Mouse (Mus musculus) ES-E14 (cell line): ENCODE results near the gene Pnpla2. TPM values are rescaled to one million over a fixed set of nuclear protein-coding genes. Genes with fewer than 3 reads are reported as not detected.

Experiments used
- DNase-seq: peaks from one replicate; pipeline ENCODE4 v3.0.0-alpha.2; 2013; ENCODE audit warnings: low read depth, low spot score
- H3K27ac ChIP-seq: 2 replicates; pipeline ENCODE4 v1.5.1; 2012; ENCODE audit warnings: low read depth, mild to moderate bottlenecking, low read length, moderate library complexity, mixed read lengths; ENCODE audit not compliant: poor library complexity, insufficient read depth, severe bottlenecking
- H3K36me3 ChIP-seq: 2 replicates; pipeline ENCODE4 v1.6.1; 2012; ENCODE audit warnings: mild to moderate bottlenecking, low read length, moderate library complexity, mixed read lengths; ENCODE audit not compliant: control insufficient read depth, poor library complexity, insufficient read depth, severe bottlenecking
- H3K4me1 ChIP-seq, 2 experiments: fragments of 150-350 bp in 1 of 2; sonication (generic) in 1 of 2; 2 replicates each; pipeline ENCODE4 v1.6.1; 2012; ENCODE audit warnings: low read length in 2 of 2, mild to moderate bottlenecking in 1 of 2, mixed read lengths in 1 of 2; ENCODE audit not compliant: control insufficient read depth in 2 of 2, insufficient read depth in 2 of 2, poor library complexity in 1 of 2
- H3K4me3 ChIP-seq, 2 experiments: fragments of 150-350 bp in 1 of 2; sonication (generic) in 1 of 2; 2 replicates each; pipeline ENCODE4 v1.5.1; 2012; ENCODE audit warnings: low read length in 2 of 2, low read depth in 1 of 2, mild to moderate bottlenecking in 1 of 2, mixed read lengths in 1 of 2; ENCODE audit not compliant: insufficient read depth in 1 of 2, poor library complexity in 1 of 2, severe bottlenecking in 1 of 2
- H3K9ac ChIP-seq: 2 replicates; pipeline ENCODE4 v1.6.1; 2012; ENCODE audit warnings: low read depth, mild to moderate bottlenecking, low read length, mixed read lengths; ENCODE audit not compliant: poor library complexity, insufficient read depth, severe bottlenecking
- H3K9me3 ChIP-seq: fragments of 150-350 bp; sonication (generic); 2 replicates; pipeline ENCODE4 v1.6.1; 2012; ENCODE audit warnings: low read depth, mild to moderate bottlenecking, low read length; ENCODE audit not compliant: control insufficient read depth, insufficient read depth
- CHD2 ChIP-seq: IDR thresholded peaks from 2 replicates; pipeline ENCODE4 v1.6.1; 2014; ENCODE audit warnings: mild to moderate bottlenecking, low read depth, low read length, inconsistent platforms
- HCFC1 ChIP-seq: IDR thresholded peaks from 2 replicates; pipeline ENCODE4 v1.6.1; 2012; ENCODE audit warnings: low read length, inconsistent platforms, borderline replicate concordance; ENCODE audit not compliant: insufficient read depth
- MAFK ChIP-seq: IDR thresholded peaks from 2 replicates; pipeline ENCODE4 v1.6.1; 2014; ENCODE audit warnings: mild to moderate bottlenecking, low read depth, low read length, inconsistent platforms; ENCODE audit not compliant: insufficient read depth
- ZC3H11A ChIP-seq: IDR thresholded peaks from 2 replicates; pipeline ENCODE4 v1.6.1; 2012; ENCODE audit warnings: low read depth, mild to moderate bottlenecking, inconsistent platforms, low read length, borderline replicate concordance
- ZNF384 ChIP-seq: IDR thresholded peaks from 2 replicates; pipeline ENCODE4 v1.6.1; 2012; ENCODE audit warnings: low read depth, low read length, inconsistent platforms
- in situ Hi-C, 2 experiments: fragments of 600-800 bp; cut with MboI; formaldehyde crosslinking; loops; one replicate each; pipeline ENCODE4 v1.15.1; 2025; ENCODE audit warnings: low sequenced_read_pairs in 2 of 2, inconsistent platforms in 1 of 2; ENCODE audit not compliant: unreplicated experiment in 2 of 2
- total RNA-seq: library from RNA; depleted of rRNA; stranded (reverse); fragments of 300-350 nt; gene quantifications from 2 replicates; pipeline ENCODE4 v1.2.3, GENCODE M21; 2012

Gene Pnpla2
- total RNA-seq, 1 experiment = 12.7 TPM

DNA sequence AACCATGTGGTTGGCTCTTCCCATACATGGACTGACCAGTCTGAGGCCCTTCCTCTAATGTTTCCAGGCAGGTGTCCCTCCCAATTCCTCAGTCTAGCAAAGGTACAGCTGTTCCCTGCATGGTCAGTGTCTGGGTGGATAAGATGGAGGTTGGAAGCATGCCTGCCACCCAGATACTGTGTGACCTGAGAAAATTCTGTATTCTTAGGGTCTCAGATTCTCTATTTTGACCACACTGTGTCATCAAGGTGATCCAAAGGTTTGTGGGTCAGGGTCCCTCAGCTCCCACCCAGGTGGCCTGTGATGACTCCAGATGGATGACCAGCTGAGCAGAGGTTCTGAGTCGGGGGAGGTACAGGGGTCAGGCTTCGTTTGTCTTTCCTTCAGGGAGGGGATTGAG lies 30.2 kb downstream of the Pnpla2 start:
- Histone ChIP-seq H3K4me1 (peaks cover 4 to 7% of the 10 kb centered on the region in 2 experiments; a peak in 2 of 4 replicates), H3K36me3 (peaks cover 6% of the 10 kb centered on the region; the same call in 1 of the 2 replicates), H3K9ac (no peak overlapping the region), H3K27ac (no peak overlapping the region), H3K9me3 (no peaks in the 10 kb centered on the region), H3K4me3 (no peak overlapping the region)
- no peak for TF ChIP-seq ZNF384
- TF ChIP-seq ZC3H11A = no peak
- no peak for TF ChIP-seq MAFK
- no peak for TF ChIP-seq CHD2
- TF ChIP-seq HCFC1 = no peak
- DNase-seq = no peak
- in situ Hi-C loops = no loop called here

DNA sequence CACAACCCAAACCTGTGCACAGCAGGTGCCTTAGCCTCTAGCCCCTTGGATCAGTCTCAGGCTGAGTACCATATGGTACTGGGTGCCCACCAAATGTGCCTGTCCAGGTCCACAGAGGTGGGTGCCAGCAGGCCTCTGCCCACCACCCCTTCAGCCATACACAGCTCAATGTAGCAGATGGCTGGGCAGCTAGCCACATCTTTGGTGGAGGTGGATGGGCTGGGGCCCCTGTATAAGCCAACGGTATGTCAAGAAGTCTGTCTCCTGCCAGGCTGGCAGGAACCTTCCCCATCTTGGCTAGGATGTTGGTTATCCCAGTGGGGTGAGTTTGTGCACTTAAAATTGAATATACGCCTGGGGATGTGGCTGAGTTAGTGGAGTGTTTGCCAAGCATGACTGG lies 30.6 kb downstream of the Pnpla2 start:
- H3K9ac ChIP-seq = no peak overlapping the region
- H3K27ac ChIP-seq = no peak overlapping the region
- H3K9me3 ChIP-seq = no peaks in the 10 kb centered on the region
- H3K4me1 ChIP-seq = peaks cover 4 to 7% of the 10 kb centered on the region in 2 experiments; a peak in 2 of 4 replicates
- no peak overlapping the region for H3K4me3 ChIP-seq
- in situ Hi-C loops = no loop called here
- peaks cover 8% of the 10 kb centered on the region; the same call in 1 of the 2 replicates for H3K36me3 ChIP-seq
- TF ChIP-seq MAFK (no peak), CHD2 (no peak), ZC3H11A (no peak), HCFC1 (no peak), ZNF384 (no peak)
- no peak for DNase-seq

DNA sequence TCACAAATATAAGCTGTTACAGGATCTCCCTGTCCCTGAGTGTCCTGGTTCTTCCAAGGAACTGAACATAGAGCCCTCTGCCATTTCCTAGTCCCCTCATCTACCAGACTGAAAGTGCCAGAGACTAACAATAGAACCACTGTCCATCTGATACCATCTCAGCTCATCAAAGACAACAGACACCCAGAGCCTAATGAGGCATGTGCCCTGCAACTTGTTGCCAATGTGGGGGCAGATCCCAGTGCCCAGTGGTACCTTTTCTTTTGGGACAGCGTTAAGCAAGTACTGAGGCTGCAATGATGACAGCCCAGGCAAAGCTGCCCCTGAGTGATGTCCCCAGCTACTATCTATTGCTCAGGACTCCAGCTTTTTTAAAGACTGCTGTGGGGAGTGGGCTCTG lies 31.2 kb downstream of the Pnpla2 start:
- Histone ChIP-seq H3K4me1 (peaks cover 1 to 6% of the 10 kb centered on the region in 2 experiments; a peak in 2 of 4 replicates), H3K36me3 (peaks cover 10% of the 10 kb centered on the region; the same call in 1 of the 2 replicates), H3K9ac (no peak overlapping the region), H3K9me3 (no peaks in the 10 kb centered on the region), H3K4me3 (no peak overlapping the region), H3K27ac (no peak overlapping the region)
- TF ChIP-seq CHD2 = no peak
- no peak for TF ChIP-seq HCFC1
- no peak for TF ChIP-seq ZC3H11A
- no peak for TF ChIP-seq ZNF384
- no peak for TF ChIP-seq MAFK
- no peak for DNase-seq
- in situ Hi-C loops = no loop called here

DNA sequence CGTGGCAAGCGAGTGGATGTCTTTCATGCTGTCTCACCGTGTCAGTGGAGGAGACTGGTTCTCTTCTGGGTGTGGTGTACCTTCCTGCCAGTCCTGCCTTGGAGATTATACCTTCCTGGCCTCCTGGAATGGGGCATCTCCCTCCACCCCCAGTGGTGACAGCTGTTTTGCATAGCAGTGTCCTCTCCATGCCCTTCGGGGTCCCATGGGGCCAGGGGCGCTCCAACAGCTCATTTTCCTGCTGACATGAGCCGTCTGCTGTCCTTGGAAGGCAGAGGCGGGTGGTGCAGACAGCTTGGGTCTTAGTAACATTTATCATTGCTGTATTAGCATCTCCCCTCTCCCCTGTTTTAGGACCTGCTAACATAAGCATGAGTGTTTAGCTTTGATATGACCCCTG lies 32.1 kb downstream of the Pnpla2 start:
- in situ Hi-C loops = no loop called here
- no peak for DNase-seq
- Histone ChIP-seq H3K9ac (no peak overlapping the region), H3K27ac (no peak overlapping the region), H3K36me3 (peaks cover 17% of the 10 kb centered on the region; the same call in 1 of the 2 replicates), H3K4me1 (peaks cover 1 to 3% of the 10 kb centered on the region in 2 experiments; a peak in 2 of 4 replicates), H3K4me3 (no peak overlapping the region), H3K9me3 (no peaks in the 10 kb centered on the region)
- no peak for TF ChIP-seq ZC3H11A
- no peak for TF ChIP-seq CHD2
- TF ChIP-seq ZNF384 = no peak
- TF ChIP-seq MAFK = no peak
- no peak for TF ChIP-seq HCFC1

- no peaks in the 10 kb centered on the region for H3K4me1 ChIP-seq
- no peak overlapping the region for H3K4me3 ChIP-seq
- TF ChIP-seq ZC3H11A = no peak
- TF ChIP-seq ZNF384 = no peak
- TF ChIP-seq CHD2 = no peak
- TF ChIP-seq HCFC1 = no peak
- no peak for TF ChIP-seq MAFK
- no peak for DNase-seq
- H3K9ac ChIP-seq = no peak overlapping the region
- H3K36me3 ChIP-seq = peaks cover 25% of the 10 kb centered on the region; the same call in 1 of the 2 replicates
- in situ Hi-C loops = no loop called here
- H3K27ac ChIP-seq = no peak overlapping the region
- no peaks in the 10 kb centered on the region for H3K9me3 ChIP-seq
These were observed 36.2 kb downstream of the Pnpla2 start for GRCm38 (mm10) chr7:141491151-141491550.
